Mouse (Mus musculus) embryonic facial prominence, embryonic 14.5 days (tissue): Measurements from ENCODE around the gene Ctsf. TPM values are rescaled to one million over a fixed set of nuclear protein-coding genes. Genes with fewer than 3 reads are reported as not detected.

ENCODE experiments used
- ATAC-seq: fragments of 200-750 bp; cut with Nextera tagmentation; 2 replicates; pipeline ENCODE4 v1.8.0; 2017; ENCODE audit warnings: low read depth, moderate number of reproducible peaks, moderate TSS enrichment
- DNase-seq: peaks from one replicate; pipeline ENCODE4 v3.0.0-alpha.2; 2015; ENCODE audit warnings: low spot score
- H3K27ac ChIP-seq: fragments of 300-500 bp; sonication (generic); replicated peaks from 2 replicates; pipeline ENCODE4 v1.5.1; 2014; ENCODE audit warnings: low read depth, mild to moderate bottlenecking, low read length, moderate library complexity
- H3K27me3 ChIP-seq: fragments of 300-500 bp; sonication (generic); replicated peaks from 2 replicates; pipeline ENCODE4 v1.6.1; 2014; ENCODE audit warnings: low read length; ENCODE audit not compliant: control insufficient read depth, insufficient read depth
- H3K36me3 ChIP-seq: fragments of 300-500 bp; sonication (generic); 2 replicates; pipeline ENCODE4 v1.6.1; 2014; ENCODE audit warnings: low read length, mixed read lengths; ENCODE audit not compliant: control insufficient read depth, insufficient read depth
- H3K4me1 ChIP-seq: fragments of 300-500 bp; sonication (generic); 2 replicates; pipeline ENCODE4 v1.6.1; 2014; ENCODE audit warnings: antibody characterized with exemption, low read length; ENCODE audit not compliant: control insufficient read depth, insufficient read depth
- H3K4me2 ChIP-seq: fragments of 300-500 bp; sonication (generic); 2 replicates; pipeline ENCODE4 v1.6.1; 2014; ENCODE audit warnings: low read depth, mild to moderate bottlenecking, low read length, moderate library complexity, mixed read lengths
- H3K4me3 ChIP-seq: fragments of 300-500 bp; sonication (generic); 2 replicates; pipeline ENCODE4 v1.5.1; 2014; ENCODE audit warnings: low read depth, mild to moderate bottlenecking, low read length
- H3K9ac ChIP-seq: fragments of 300-500 bp; sonication (generic); 2 replicates; pipeline ENCODE4 v1.6.1; 2014; ENCODE audit warnings: low read depth, mild to moderate bottlenecking, low read length, moderate library complexity, mixed read lengths
- H3K9me3 ChIP-seq: fragments of 300-500 bp; sonication (generic); 2 replicates; pipeline ENCODE4 v1.6.1; 2016; ENCODE audit warnings: low read length; ENCODE audit not compliant: control insufficient read depth
- WGBS: fragments of 180-500 bp; shearing (Covaris S2); extraction: QIAGEN DNeasy Blood & Tissue Kit; methylation state at CpG from one replicate; pipeline ENCODE4 v1.1.7; 2014; 5-methylcytosine and 5-hydroxymethylcytosine counted together
- polyA plus RNA-seq: library from polyadenylated mRNA; unstranded; fragments of >200 nt; fragmentation: Nextera tagmentation; extraction: Ambion mirVana; gene quantifications from 2 replicates; pipeline ENCODE4 v1.2.1, GENCODE M21; 2014

The Ctsf gene
- polyA plus RNA-seq, 1 experiment from 2014 or later: 44.1 TPM

- H3K4me1 ChIP-seq: peaks cover 8% of the 10 kb centered on the region; the same call in 1 of the 2 replicates
- no peak overlapping the region for H3K27ac ChIP-seq
- 85% methylated on average over 9 of the region's 9 CpGs for WGBS
- no peaks in the 10 kb centered on the region for H3K9me3 ChIP-seq
- ATAC-seq (no peak), DNase-seq (no peak)
- no peak overlapping the region for H3K9ac ChIP-seq
- H3K36me3 ChIP-seq: 0 out of 2 replicates have a peak, but pooled peaks cover 13% of the 10 kb centered on the region
- H3K27me3 ChIP-seq: peaks cover 23% of the 10 kb centered on the region
- H3K4me3 ChIP-seq: no peak overlapping the region
- no peak overlapping the region for H3K4me2 ChIP-seq
These were observed 14.1 kb upstream of the Ctsf start for GRCm38 (mm10) chr19:4840848-4841247.

DNA sequence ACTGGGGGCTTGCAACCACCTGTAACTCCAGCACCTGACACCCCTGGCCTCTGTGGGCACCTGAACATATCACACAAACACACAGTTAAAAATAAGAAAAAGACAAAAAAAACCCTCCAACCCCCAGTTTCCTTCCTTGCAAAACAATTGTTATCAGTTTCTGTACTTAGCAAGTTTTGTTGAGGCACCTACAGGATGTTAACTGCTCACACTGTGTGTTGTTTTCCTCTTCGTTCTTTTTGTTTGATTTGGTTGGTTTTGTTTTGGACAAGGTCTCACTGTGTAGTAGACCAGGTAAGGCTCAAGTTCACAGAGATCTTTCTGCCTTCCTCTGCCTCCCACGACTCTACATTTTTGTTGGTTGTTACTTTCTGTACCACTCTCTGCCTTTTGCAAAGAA, 12.3 kb upstream of the Ctsf start:
- H3K9ac ChIP-seq: no peak overlapping the region
- H3K36me3 ChIP-seq: 0 out of 2 replicates have a peak, but pooled peaks cover 1% of the 10 kb centered on the region
- H3K27me3 ChIP-seq: peaks cover 23% of the 10 kb centered on the region
- WGBS: 73% methylated on average over 2 of the region's 2 CpGs
- no peak overlapping the region for H3K4me3 ChIP-seq
- no peaks in the 10 kb centered on the region for H3K9me3 ChIP-seq
- no peak for DNase-seq
- peaks cover 8% of the 10 kb centered on the region; the same call in 1 of the 2 replicates for H3K4me1 ChIP-seq
- ATAC-seq: no peak
- no peak overlapping the region for H3K4me2 ChIP-seq
- no peak overlapping the region for H3K27ac ChIP-seq

DNA sequence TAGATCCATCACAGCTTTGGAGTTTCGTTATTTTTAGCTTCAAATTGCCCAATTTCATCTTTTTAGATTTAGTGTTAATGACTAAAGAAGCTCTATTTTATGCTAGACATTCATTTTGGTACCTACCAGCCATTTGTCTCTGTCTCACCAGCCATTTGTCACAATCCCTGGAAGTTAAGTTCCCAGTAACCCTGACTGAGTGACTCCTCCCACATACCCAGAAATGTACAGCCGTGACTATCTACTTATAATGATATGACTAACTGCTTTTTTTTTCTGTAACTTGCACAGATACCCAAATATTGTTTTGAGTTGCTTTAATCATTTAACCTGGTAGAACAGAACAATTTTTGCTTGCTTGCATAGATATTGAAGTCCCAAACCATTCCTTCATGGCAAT, 9.1 kb upstream of the Ctsf start:
- 64% methylated on average over 2 of the region's 2 CpGs for WGBS
- H3K4me2 ChIP-seq: no peak overlapping the region
- H3K4me1 ChIP-seq: no peaks in the 10 kb centered on the region
- H3K9me3 ChIP-seq: no peaks in the 10 kb centered on the region
- H3K27ac ChIP-seq: no peak overlapping the region
- no peak overlapping the region for H3K9ac ChIP-seq
- DNase-seq (no peak), ATAC-seq (no peak)
- H3K4me3 ChIP-seq: no peak overlapping the region
- no peaks in the 10 kb centered on the region for H3K36me3 ChIP-seq
- H3K27me3 ChIP-seq: peaks cover 12% of the 10 kb centered on the region

DNA sequence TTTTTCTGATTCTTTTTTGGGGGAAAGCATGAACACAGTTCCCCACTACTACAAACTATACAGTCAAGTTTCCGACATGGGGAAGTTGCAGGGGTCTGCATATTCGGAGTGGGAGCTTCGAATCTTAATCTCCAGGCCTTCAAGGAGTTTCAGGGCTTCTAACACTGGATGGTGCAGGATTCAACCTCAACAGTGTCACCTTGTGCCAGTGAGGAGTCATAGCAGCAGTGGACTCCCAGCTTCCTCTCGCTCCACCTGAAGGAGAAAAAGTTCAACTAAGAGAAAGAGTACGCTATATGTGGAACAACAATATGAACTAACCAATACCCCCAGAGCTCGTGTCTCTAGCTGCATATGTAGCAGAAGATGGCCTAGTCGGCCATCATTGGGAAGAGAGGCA, 7.4 kb upstream of the Ctsf start:
- H3K4me3 ChIP-seq: no peak overlapping the region
- 37% methylated on average over 7 of the region's 7 CpGs for WGBS
- H3K4me1 ChIP-seq: no peaks in the 10 kb centered on the region
- H3K4me2 ChIP-seq: no peak overlapping the region
- H3K27me3 ChIP-seq: no peaks in the 10 kb centered on the region
- no peak overlapping the region for H3K27ac ChIP-seq
- H3K9ac ChIP-seq: no peak overlapping the region
- no peaks in the 10 kb centered on the region for H3K36me3 ChIP-seq
- DNase-seq (peak; percentile 30), ATAC-seq (no peak)
- no peaks in the 10 kb centered on the region for H3K9me3 ChIP-seq

GRCm38 (mm10) chr19:4849800-4850199, 5.1 kb upstream of the Ctsf start:
- H3K36me3 ChIP-seq: no peaks in the 10 kb centered on the region
- DNase-seq (no peak), ATAC-seq (no peak)
- H3K27me3 ChIP-seq: no peaks in the 10 kb centered on the region
- no peaks in the 10 kb centered on the region for H3K4me1 ChIP-seq
- H3K4me3 ChIP-seq: no peak overlapping the region
- no peaks in the 10 kb centered on the region for H3K9me3 ChIP-seq
- no peak overlapping the region for H3K9ac ChIP-seq
- H3K27ac ChIP-seq: no peak overlapping the region
- 54% methylated on average over 4 of the region's 4 CpGs for WGBS
- no peak overlapping the region for H3K4me2 ChIP-seq

- no peak overlapping the region for H3K4me2 ChIP-seq
- no peak for DNase-seq
- H3K9ac ChIP-seq: no peak overlapping the region
- no peak overlapping the region for H3K27ac ChIP-seq
- ATAC-seq: no peak
- no peaks in the 10 kb centered on the region for H3K27me3 ChIP-seq
- no peaks in the 10 kb centered on the region for H3K4me1 ChIP-seq
- WGBS: 39% methylated on average over 5 of the region's 5 CpGs
- H3K36me3 ChIP-seq: no peaks in the 10 kb centered on the region
- H3K4me3 ChIP-seq: no peak overlapping the region
- H3K9me3 ChIP-seq: no peaks in the 10 kb centered on the region
These were observed 4.6 kb upstream of the Ctsf start for GRCm38 (mm10) chr19:4850281-4850680.

GRCm38 (mm10) chr19:4855470-4855820, 515 bp downstream of the Ctsf start:
- H3K9ac ChIP-seq: peak overlapping the region; percentile 68
- no peaks in the 10 kb centered on the region for H3K27me3 ChIP-seq
- H3K36me3 ChIP-seq: no peaks in the 10 kb centered on the region
- 0 out of 2 replicates have a peak, but pooled peaks cover 7% of the 10 kb centered on the region for H3K4me1 ChIP-seq
- DNase-seq (no peak), ATAC-seq (peak; percentile 13; the same call in 1 of the 2 replicates)
- H3K4me3 ChIP-seq: peak overlapping the region; percentile 53
- H3K4me2 ChIP-seq: peak overlapping the region; percentile 97
- H3K27ac ChIP-seq: no peak overlapping the region
- WGBS: 2% methylated on average over 6 of the region's 14 CpGs
- H3K9me3 ChIP-seq: no peaks in the 10 kb centered on the region

GRCm38 (mm10) chr19:4855951-4856350, 1.0 kb downstream of the Ctsf start:
- no peaks in the 10 kb centered on the region for H3K27me3 ChIP-seq
- peak overlapping the region; percentile 97 for H3K4me2 ChIP-seq
- H3K27ac ChIP-seq: no peak overlapping the region
- peak overlapping the region; percentile 53; the same call in 1 of the 2 replicates for H3K4me3 ChIP-seq
- no peaks in the 10 kb centered on the region for H3K9me3 ChIP-seq
- 76% methylated on average over 4 of the region's 4 CpGs for WGBS
- ATAC-seq: no peak
- no peak for DNase-seq
- 0 out of 2 replicates have a peak, but pooled peaks cover 7% of the 10 kb centered on the region for H3K4me1 ChIP-seq
- peak overlapping the region; percentile 68 for H3K9ac ChIP-seq
- H3K36me3 ChIP-seq: no peaks in the 10 kb centered on the region

- 0 out of 2 replicates have a peak, but pooled peaks cover 7% of the 10 kb centered on the region for H3K4me1 ChIP-seq
- H3K9ac ChIP-seq: no peak overlapping the region
- H3K36me3 ChIP-seq: no peaks in the 10 kb centered on the region
- WGBS: 63% methylated on average over 6 of the region's 6 CpGs
- no peak for DNase-seq
- no peaks in the 10 kb centered on the region for H3K9me3 ChIP-seq
- no peaks in the 10 kb centered on the region for H3K27me3 ChIP-seq
- no peak overlapping the region for H3K4me2 ChIP-seq
- H3K27ac ChIP-seq: no peak overlapping the region
- no peak overlapping the region for H3K4me3 ChIP-seq
- ATAC-seq: no peak
These were observed 4.2 kb downstream of the Ctsf start for GRCm38 (mm10) chr19:4859081-4859480.
